Mouse (Mus musculus) CD4-positive, CD25-positive, alpha-beta regulatory T cell, adult 9 weeks (primary cell): Measurements from ENCODE around the gene Dhfr. TPM values are rescaled to one million over a fixed set of nuclear protein-coding genes. Genes with fewer than 3 reads are reported as not detected.

Source experiments
- polyA plus RNA-seq: library from polyadenylated mRNA; unstranded; fragments of 100-300 nt; shearing (Covaris generic); gene quantifications from one replicate; pipeline ENCODE4 v1.2.1, GENCODE M21; 2017

Gene Dhfr
- polyA plus RNA-seq, result 3.1 TPM

GRCm38 (mm10) chr13:92354456-92355271 lies at the start of gene Dhfr, which contains the start of gene Msh3:
Gene Dhfr (plus strand): TSS chr13:92354726.
Gene Msh3 (minus strand): TSS chr13:92355003.

GRCm38 (mm10) chr13:92305680-92306079 lies 48.8 kb upstream of the Dhfr start, which contains the start of gene Gm20379:
Gene Gm20379 (plus strand): TSS chr13:92305980.

GRCm38 (mm10) chr13:92425758-92426264 lies 71.3 kb downstream of the Dhfr start, which contains the start of gene Ankrd34b:
Gene Ankrd34b (plus strand): TSS chr13:92425896.

Other genes starting within 250 kb of the Dhfr start
- 6.2 TPM for gene Rasgrf2, start 223.1 kb upstream of the Dhfr start, polyA plus RNA-seq
- gene Gm20379, start 48.7 kb upstream of the Dhfr start, polyA plus RNA-seq, result 1.9 TPM
- gene Msh3, start 277 bp downstream of the Dhfr start, polyA plus RNA-seq, result 36.2 TPM
- gene Ankrd34b, start 71.2 kb downstream of the Dhfr start, polyA plus RNA-seq, result 0.14 TPM
- gene Fam151b, start 129.3 kb downstream of the Dhfr start, polyA plus RNA-seq, result 8.4 TPM
- 16.0 TPM for gene Zfyve16, start 176.1 kb downstream of the Dhfr start, polyA plus RNA-seq
- not detected for gene Spz1, start 221.4 kb downstream of the Dhfr start, polyA plus RNA-seq